Mouse (Mus musculus) limb, embryonic 14.5 days (tissue): ENCODE data around the gene Gfra4. TPM values are rescaled to one million over a fixed set of nuclear protein-coding genes. Genes with fewer than 3 reads are reported as not detected.

ENCODE experiments used
- ATAC-seq: fragments of 200-750 bp; cut with Nextera tagmentation; 2 replicates; pipeline ENCODE4 v1.8.0; 2017; ENCODE audit warnings: low read depth, moderate number of reproducible peaks, moderate TSS enrichment; ENCODE audit not compliant: low FRiP score
- DNase-seq: peaks from one replicate; pipeline ENCODE4 v3.0.0-alpha.2; 2015; ENCODE audit warnings: low spot score
- H3K27ac ChIP-seq: fragments of 300-500 bp; sonication (generic); replicated peaks from 2 replicates; pipeline ENCODE4 v1.5.1; 2014; ENCODE audit warnings: low read depth, mild to moderate bottlenecking, low read length, moderate library complexity, mixed read lengths
- H3K27me3 ChIP-seq: fragments of 300-500 bp; sonication (generic); 2 replicates; pipeline ENCODE4 v1.6.1; 2014; ENCODE audit warnings: low read length, mixed read lengths; ENCODE audit not compliant: control insufficient read depth, insufficient read depth
- H3K36me3 ChIP-seq: fragments of 300-500 bp; sonication (generic); 2 replicates; pipeline ENCODE4 v1.6.1; 2014; ENCODE audit warnings: mild to moderate bottlenecking, low read length, moderate library complexity, mixed read lengths; ENCODE audit not compliant: control insufficient read depth, insufficient read depth
- H3K4me1 ChIP-seq: fragments of 300-500 bp; sonication (generic); 2 replicates; pipeline ENCODE4 v1.6.1; 2014; ENCODE audit warnings: antibody characterized with exemption, low read length, mixed read lengths; ENCODE audit not compliant: control insufficient read depth, insufficient read depth
- H3K4me2 ChIP-seq: fragments of 300-500 bp; sonication (generic); replicated peaks from 2 replicates; pipeline ENCODE4 v1.6.1; 2014; ENCODE audit warnings: low read depth, mild to moderate bottlenecking, low read length, moderate library complexity; ENCODE audit not compliant: severe bottlenecking
- H3K4me3 ChIP-seq: fragments of 300-500 bp; sonication (generic); replicated peaks from 2 replicates; pipeline ENCODE4 v1.5.1; 2014; ENCODE audit warnings: low read length
- H3K9ac ChIP-seq: fragments of 300-500 bp; sonication (generic); 2 replicates; pipeline ENCODE4 v1.6.1; 2014; ENCODE audit warnings: mild to moderate bottlenecking, low read depth, low read length, moderate library complexity; ENCODE audit not compliant: severe bottlenecking
- H3K9me3 ChIP-seq: fragments of 300-500 bp; sonication (generic); 2 replicates; pipeline ENCODE4 v1.6.1; 2016; ENCODE audit warnings: low read length; ENCODE audit not compliant: control insufficient read depth
- POLR2A ChIP-seq: fragments of 200-500 bp; IDR thresholded peaks from 2 replicates; pipeline ENCODE4 v1.8.0; 2012; ENCODE audit warnings: inconsistent platforms, mild to moderate bottlenecking, moderate library complexity, borderline replicate concordance; ENCODE audit not compliant: insufficient read depth, insufficient read length; ENCODE audit errors: extremely low read depth
- WGBS: fragments of 180-500 bp; shearing (Covaris S2); extraction: QIAGEN DNeasy Blood & Tissue Kit; methylation state at CpG from one replicate; pipeline ENCODE4 v1.1.7; 2014; 5-methylcytosine and 5-hydroxymethylcytosine counted together
- polyA plus RNA-seq, 2 experiments: library from polyadenylated mRNA; depleted of rRNA in 1 of 2; stranded (reverse) in 1 of 2; unstranded in 1 of 2; fragments of >200 nt; fragmentation: Nextera tagmentation in 1 of 2; extraction: Ambion mirVana in 1 of 2; gene quantifications; 2 replicates each; pipeline versions ENCODE4 v1.2.1 to v1.2.3; 2012 to 2014

Gene Gfra4
- polyA plus RNA-seq, 2 experiments: 33.3 to 56.1 TPM

DNA sequence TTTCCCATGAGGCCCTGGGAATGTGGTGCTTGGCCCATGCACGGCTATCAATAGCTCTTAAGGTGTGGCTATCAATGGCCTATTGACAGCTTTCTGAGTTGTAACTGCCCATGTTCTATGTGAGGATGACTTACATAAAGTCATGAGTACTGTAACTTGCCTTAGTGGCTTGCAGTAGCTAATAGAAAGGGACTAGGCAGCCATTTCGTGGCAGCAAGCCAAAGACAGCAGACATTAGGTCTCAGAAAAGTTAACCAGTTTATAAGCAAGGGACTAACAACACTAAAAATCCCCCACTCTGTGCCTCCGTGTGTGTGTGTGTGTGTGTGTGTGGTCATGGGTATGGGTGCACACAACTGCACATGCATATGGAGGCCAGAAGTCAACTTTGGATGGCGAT lies 41.3 kb upstream of the Gfra4 start:
- no peak overlapping the region for H3K9ac ChIP-seq
- H3K4me1 ChIP-seq: no peaks in the 10 kb centered on the region
- no peak for TF ChIP-seq POLR2A
- H3K27ac ChIP-seq: no peak overlapping the region
- H3K4me3 ChIP-seq: no peak overlapping the region
- H3K9me3 ChIP-seq: no peaks in the 10 kb centered on the region
- no peak for ATAC-seq
- H3K36me3 ChIP-seq: no peaks in the 10 kb centered on the region
- no peak for DNase-seq
- WGBS: 78% methylated on average over 4 of the region's 4 CpGs
- H3K27me3 ChIP-seq: no peaks in the 10 kb centered on the region
- H3K4me2 ChIP-seq: no peak overlapping the region

GRCm38 (mm10) chr2:131080507-131080906 lies 37.6 kb upstream of the Gfra4 start:
- no peaks in the 10 kb centered on the region for H3K27me3 ChIP-seq
- H3K4me1 ChIP-seq: no peaks in the 10 kb centered on the region
- no peak overlapping the region for H3K4me2 ChIP-seq
- no peaks in the 10 kb centered on the region for H3K9me3 ChIP-seq
- 76% methylated on average over 5 of the region's 5 CpGs for WGBS
- no peaks in the 10 kb centered on the region for H3K36me3 ChIP-seq
- TF ChIP-seq POLR2A: no peak
- ATAC-seq (no peak), DNase-seq (no peak)
- no peak overlapping the region for H3K9ac ChIP-seq
- no peak overlapping the region for H3K4me3 ChIP-seq
- no peak overlapping the region for H3K27ac ChIP-seq

DNA sequence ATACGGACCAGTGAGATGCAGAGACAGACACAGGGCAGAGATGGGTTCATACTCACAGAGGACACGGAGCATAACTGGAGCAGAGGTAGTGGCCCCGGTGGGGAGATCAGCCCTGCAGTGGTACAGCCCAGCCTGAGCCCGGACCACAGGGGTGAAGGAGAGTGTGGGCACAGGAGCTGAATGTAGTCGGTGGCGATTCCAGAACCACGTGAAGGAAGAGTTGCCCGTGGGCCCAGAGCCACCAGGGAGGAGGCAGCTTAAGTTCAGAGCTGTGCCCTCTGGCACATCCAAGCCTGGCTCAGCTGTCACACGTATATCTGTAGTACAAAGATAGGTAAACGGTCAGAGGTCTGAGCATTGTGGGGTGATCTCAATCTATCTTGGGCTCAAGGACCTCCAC lies 29.6 kb upstream of the Gfra4 start:
- Histone ChIP-seq H3K4me3 (no peak overlapping the region), H3K4me2 (no peak overlapping the region), H3K4me1 (peaks cover 3% of the 10 kb centered on the region; the same call in 1 of the 2 replicates), H3K27ac (no peak overlapping the region), H3K27me3 (no peaks in the 10 kb centered on the region), H3K9ac (no peak overlapping the region), H3K36me3 (no peaks in the 10 kb centered on the region), H3K9me3 (no peaks in the 10 kb centered on the region)
- no peak for ATAC-seq
- TF ChIP-seq POLR2A: no peak
- no peak for DNase-seq
- WGBS: 89% methylated on average over 10 of the region's 10 CpGs

DNA sequence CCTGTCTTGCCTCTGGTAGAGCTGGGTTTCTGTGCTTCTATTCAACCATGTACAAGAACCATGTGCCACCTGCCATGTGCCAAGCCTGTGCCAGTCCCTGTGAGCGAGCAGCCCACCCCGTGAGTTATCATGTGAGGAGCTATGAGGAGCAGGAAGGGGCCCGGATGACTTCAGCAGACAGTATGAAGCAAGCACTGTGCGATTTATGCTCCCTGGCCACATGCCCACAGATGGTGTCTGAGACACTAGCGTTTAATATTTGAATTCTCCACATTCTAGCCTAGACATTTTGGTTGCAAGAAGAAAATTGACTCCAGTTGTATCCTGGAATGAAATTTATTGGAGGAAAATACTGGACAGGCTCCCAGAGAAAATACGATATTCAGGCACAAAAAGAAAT lies 24.6 kb upstream of the Gfra4 start:
- ATAC-seq (no peak), DNase-seq (peak; percentile 88)
- no peak for TF ChIP-seq POLR2A
- H3K4me1 ChIP-seq: peaks cover 13% of the 10 kb centered on the region
- H3K4me2 ChIP-seq: no peak overlapping the region
- no peak overlapping the region for H3K9ac ChIP-seq
- H3K27ac ChIP-seq: 0 out of 2 replicates have a peak overlapping the region, but pooled peaks have one; percentile 52
- no peak overlapping the region for H3K4me3 ChIP-seq
- H3K9me3 ChIP-seq: no peaks in the 10 kb centered on the region
- H3K27me3 ChIP-seq: no peaks in the 10 kb centered on the region
- 39% methylated on average over 6 of the region's 6 CpGs for WGBS
- no peaks in the 10 kb centered on the region for H3K36me3 ChIP-seq

- ATAC-seq: no peak
- no peak for TF ChIP-seq POLR2A
- no peak overlapping the region for H3K4me3 ChIP-seq
- H3K36me3 ChIP-seq: no peaks in the 10 kb centered on the region
- no peak overlapping the region for H3K27ac ChIP-seq
- WGBS: 68% methylated on average over 9 of the region's 9 CpGs
- no peaks in the 10 kb centered on the region for H3K27me3 ChIP-seq
- no peak overlapping the region for H3K4me2 ChIP-seq
- H3K4me1 ChIP-seq: peaks cover 18% of the 10 kb centered on the region
- H3K9ac ChIP-seq: no peak overlapping the region
- H3K9me3 ChIP-seq: no peaks in the 10 kb centered on the region
- no peak for DNase-seq
These were observed 23.5 kb upstream of the Gfra4 start for GRCm38 (mm10) chr2:131066342-131066741.

GRCm38 (mm10) chr2:131063404-131063864 lies 20.5 kb upstream of the Gfra4 start, which contains the start of gene Adam33:
Adam33 (minus strand) TSS chr2:131063814.
- H3K4me2 ChIP-seq: peak within 1 kb of the TSS; percentile 47
- H3K27me3 ChIP-seq: no peaks in the 10 kb centered on the region
- H3K9me3 ChIP-seq: no peaks in the 10 kb centered on the region
- peak; percentile 50; the same call in 1 of the 2 replicates for ATAC-seq
- H3K27ac ChIP-seq: no peak within 1 kb of the TSS
- no peak for DNase-seq
- H3K4me3 ChIP-seq: peak within 1 kb of the TSS; percentile 27
- TF ChIP-seq POLR2A: no peak
- peak within 1 kb of the TSS; percentile 29; the same call in 1 of the 2 replicates for H3K9ac ChIP-seq
- no peaks in the 10 kb centered on the region for H3K36me3 ChIP-seq
- peaks cover 46% of the 10 kb centered on the region for H3K4me1 ChIP-seq
- WGBS: 2% methylated on average over 14 of the region's 27 CpGs
